Mouse (Mus musculus) macrophage (primary cell): ENCODE data around the gene Kdf1. TPM values are rescaled to one million over a fixed set of nuclear protein-coding genes. Genes with fewer than 3 reads are reported as not detected.

Experiments
- H3K27ac ChIP-seq: fragments of 350-480 bp; formaldehyde crosslinking; 2 replicates; pipeline ENCODE4 v1.9.0; 2021
- H3K36me3 ChIP-seq: fragments of 350-480 bp; formaldehyde crosslinking; 2 replicates; pipeline ENCODE4 v1.9.0; 2021; ENCODE audit errors: inconsistent target
- H3K4me3 ChIP-seq: fragments of 350-480 bp; formaldehyde crosslinking; 2 replicates; pipeline ENCODE4 v1.9.0; 2021; ENCODE audit errors: inconsistent target
- H3K79me2 ChIP-seq: fragments of 350-480 bp; formaldehyde crosslinking; 2 replicates; pipeline ENCODE4 v1.9.0; 2021; ENCODE audit errors: inconsistent target
- WGBS: methylation state at CpG from one replicate; pipeline ENCODE4 v1.1.7; 2026; ENCODE audit warnings: inconsistent platforms; ENCODE audit not compliant: missing documents; 5-methylcytosine and 5-hydroxymethylcytosine counted together
- polyA plus RNA-seq: library from polyadenylated mRNA; stranded (reverse); fragments of 250-400 nt; gene quantifications from 3 replicates; pipeline ENCODE4 v1.2.4, GENCODE M21; 2018; ENCODE audit warnings: inconsistent platforms

The Kdf1 gene
- polyA plus RNA-seq, 1 experiment from 2014 or later = not detected

DNA sequence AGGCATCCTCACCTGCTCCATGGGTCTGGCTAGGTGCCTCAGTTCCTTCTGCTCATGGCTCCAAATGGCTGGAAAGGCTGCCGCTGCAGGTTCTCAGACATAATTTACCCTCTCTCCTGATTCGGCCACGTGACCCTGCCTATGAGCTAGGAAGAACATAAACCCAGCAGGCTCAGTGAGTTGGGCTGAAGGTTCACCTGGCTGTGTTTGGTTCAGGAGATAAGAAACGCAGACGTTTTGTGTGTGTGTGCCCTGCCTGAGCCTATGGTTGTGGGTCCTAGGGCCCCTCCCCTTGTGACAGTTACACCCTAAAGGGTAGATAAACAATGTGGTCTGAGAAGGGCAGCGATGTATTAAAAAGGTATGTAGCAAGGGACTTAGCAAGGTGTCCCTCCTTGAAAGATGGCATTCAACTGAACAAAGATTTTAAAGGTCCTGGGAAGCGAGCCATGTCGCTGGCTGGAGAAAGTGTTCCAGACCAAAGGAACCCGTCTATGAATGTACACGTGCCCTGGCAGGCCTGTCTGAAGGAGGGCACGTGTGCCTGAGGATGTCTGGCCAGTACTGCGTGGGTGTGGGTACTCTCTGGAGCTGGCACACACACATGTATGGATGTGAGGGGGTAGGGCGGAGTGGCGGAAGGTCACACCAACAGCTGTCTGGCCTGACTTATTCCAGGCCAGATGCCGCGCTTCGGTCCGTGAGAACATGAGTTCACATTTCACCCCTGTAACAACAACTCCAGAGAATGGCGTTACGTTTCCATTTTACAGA lies 30.0 kb upstream of the Kdf1 start:
- H3K4me3 ChIP-seq = no peak overlapping the region
- WGBS = 96% methylated on average over 20 of the region's 20 CpGs
- no peaks in the 10 kb centered on the region for H3K79me2 ChIP-seq
- no peak overlapping the region for H3K27ac ChIP-seq
- no peaks in the 10 kb centered on the region for H3K36me3 ChIP-seq

GRCm38 (mm10) chr4:133489489-133490245 lies 29.1 kb upstream of the Kdf1 start:
- WGBS = 82% methylated on average over 4 of the region's 4 CpGs
- no peaks in the 10 kb centered on the region for H3K79me2 ChIP-seq
- H3K4me3 ChIP-seq = no peak overlapping the region
- H3K36me3 ChIP-seq = no peaks in the 10 kb centered on the region
- no peak overlapping the region for H3K27ac ChIP-seq

- no peaks in the 10 kb centered on the region for H3K79me2 ChIP-seq
- H3K36me3 ChIP-seq = no peaks in the 10 kb centered on the region
- 63% methylated on average over 10 of the region's 10 CpGs for WGBS
- H3K27ac ChIP-seq = no peak overlapping the region
- no peak overlapping the region for H3K4me3 ChIP-seq
These were observed 27.0 kb upstream of the Kdf1 start for GRCm38 (mm10) chr4:133491800-133492199.

GRCm38 (mm10) chr4:133493895-133494294 lies 24.9 kb upstream of the Kdf1 start:
- Histone ChIP-seq H3K27ac (no peak overlapping the region), H3K36me3 (no peaks in the 10 kb centered on the region), H3K4me3 (peak overlapping the region; percentile 20), H3K79me2 (no peaks in the 10 kb centered on the region)
- 19% methylated on average over 9 of the region's 12 CpGs for WGBS

DNA sequence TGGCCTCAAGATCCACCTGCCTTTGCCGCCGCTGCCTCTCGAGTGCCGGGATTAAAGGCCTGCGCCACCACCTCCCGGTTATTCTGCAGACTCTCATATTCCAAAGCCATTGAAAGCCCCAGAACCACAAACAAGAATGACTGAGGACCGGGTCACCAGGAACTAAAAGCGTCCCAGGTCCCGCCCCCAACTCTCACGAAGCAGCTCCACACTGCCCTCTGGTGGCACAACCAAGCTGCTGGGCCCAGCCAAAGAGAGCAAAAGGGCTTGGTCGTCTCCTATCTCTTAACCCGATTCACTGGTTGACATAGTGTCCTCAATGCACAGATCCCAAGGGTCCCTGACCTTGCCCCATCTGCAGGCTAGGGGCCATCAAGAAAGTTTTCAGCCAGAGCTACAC lies 24.3 kb upstream of the Kdf1 start:
- 2% methylated on average over 12 of the region's 12 CpGs for WGBS
- no peaks in the 10 kb centered on the region for H3K79me2 ChIP-seq
- H3K27ac ChIP-seq = no peak overlapping the region

GRCm38 (mm10) chr4:133494867-133495266 lies 23.9 kb upstream of the Kdf1 start:
- Histone ChIP-seq H3K4me3 (no peak overlapping the region), H3K36me3 (no peaks in the 10 kb centered on the region), H3K27ac (no peak overlapping the region), H3K79me2 (no peaks in the 10 kb centered on the region)
- WGBS = 72% methylated on average over 4 of the region's 4 CpGs

More for the DNA sequence above, 24.3 kb upstream of the Kdf1 start:
- Histone ChIP-seq H3K36me3 (no peaks in the 10 kb centered on the region), H3K4me3 (peak overlapping the region; percentile 20)

DNA sequence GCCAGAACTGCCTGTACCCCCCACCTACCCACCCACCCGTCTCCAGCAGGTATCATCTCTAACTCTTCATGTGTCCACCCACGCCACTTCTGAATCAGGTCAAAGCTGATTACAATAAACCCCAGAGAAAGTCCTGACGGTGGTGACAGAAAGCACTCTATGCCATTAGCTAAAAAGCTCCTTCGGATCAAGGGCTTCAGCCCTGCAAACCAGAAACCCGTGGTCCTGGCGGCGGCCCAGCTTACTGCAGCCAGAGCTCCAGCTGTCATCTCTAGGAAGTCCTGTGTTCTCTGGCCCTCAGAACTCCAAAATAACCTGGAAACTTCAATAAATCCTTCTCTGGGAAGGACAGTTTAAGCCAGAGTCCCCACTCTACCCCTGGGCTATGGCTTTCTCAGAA lies 23.1 kb upstream of the Kdf1 start:
- no peaks in the 10 kb centered on the region for H3K36me3 ChIP-seq
- H3K4me3 ChIP-seq = no peak overlapping the region
- H3K27ac ChIP-seq = no peak overlapping the region
- H3K79me2 ChIP-seq = no peaks in the 10 kb centered on the region
- WGBS = 30% methylated on average over 7 of the region's 7 CpGs

DNA sequence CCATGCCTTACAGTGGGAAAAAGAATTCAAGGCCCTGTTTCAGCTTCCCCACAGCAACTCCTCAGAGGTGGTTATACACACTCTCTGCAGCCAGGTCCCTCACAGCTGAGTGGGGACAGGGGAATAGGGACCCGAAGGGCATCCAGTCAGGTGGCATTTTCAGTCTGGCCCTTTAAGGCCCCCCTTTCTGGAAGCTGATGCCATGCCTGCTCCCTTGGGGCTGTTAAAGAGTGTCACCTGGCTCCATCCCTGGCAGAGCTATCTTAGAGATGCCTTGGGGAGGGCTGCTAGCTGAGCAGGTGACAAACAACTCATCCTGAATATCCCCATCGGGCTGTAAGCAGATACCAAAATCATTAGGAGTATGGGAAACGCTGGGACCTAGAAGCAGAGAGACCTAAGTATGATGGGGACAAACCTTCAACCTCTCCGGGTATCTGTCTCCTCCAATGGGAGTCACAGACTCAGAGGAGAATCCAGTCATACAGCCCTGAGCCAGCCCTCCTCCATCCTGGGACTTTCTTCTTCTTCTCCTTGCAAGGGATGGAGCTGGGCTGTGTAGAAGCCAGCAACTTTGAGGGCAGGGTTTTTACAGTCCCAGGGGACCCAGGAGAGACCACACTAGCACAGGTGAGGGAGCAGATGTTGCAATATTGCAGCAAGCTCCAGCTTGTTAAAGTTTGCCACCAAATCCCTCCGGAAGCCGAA lies 21.9 kb upstream of the Kdf1 start:
- H3K4me3 ChIP-seq = no peak overlapping the region
- H3K79me2 ChIP-seq = no peaks in the 10 kb centered on the region
- WGBS = 38% methylated on average over 6 of the region's 6 CpGs
- no peak overlapping the region for H3K27ac ChIP-seq
- no peaks in the 10 kb centered on the region for H3K36me3 ChIP-seq

- Histone ChIP-seq H3K4me3 (no peak overlapping the region), H3K79me2 (no peaks in the 10 kb centered on the region), H3K27ac (no peak overlapping the region), H3K36me3 (no peaks in the 10 kb centered on the region)
- 4% methylated on average over 43 of the region's 70 CpGs for WGBS
These were observed 21.2 kb upstream of the Kdf1 start for GRCm38 (mm10) chr4:133497461-133498159.

DNA sequence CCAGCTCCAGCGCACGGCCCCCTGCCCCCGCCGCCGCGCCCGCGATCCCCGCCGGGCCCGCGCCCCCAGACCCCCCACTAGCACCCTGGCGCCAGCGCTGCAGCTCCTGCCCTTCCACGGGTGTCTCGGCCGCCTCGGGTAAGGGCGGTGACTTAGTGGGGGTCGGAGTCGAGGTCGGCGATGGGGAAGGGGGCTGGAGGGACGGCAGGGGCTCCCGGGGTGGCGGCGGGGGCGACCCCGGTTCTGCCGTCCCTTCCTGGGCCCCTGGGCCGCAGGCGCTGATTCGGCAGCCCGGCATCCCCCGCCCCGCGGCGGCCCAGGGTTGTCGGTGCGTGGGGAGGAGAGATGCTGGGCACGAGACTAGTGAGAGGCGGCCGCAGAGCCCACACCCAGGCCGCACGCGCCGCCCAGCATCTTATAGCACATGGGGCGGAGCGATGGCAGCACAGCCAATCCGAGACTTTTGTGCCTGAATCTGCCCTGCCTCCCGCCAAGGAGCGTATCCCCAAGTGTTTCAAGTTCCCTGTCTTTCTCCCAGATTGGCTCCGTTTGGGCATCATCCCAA lies 20.5 kb upstream of the Kdf1 start, which contains the start of gene Trnp1:
Trnp1 (minus strand) TSS at position 391 of the 565 bp plus-strand sequence.
- Histone ChIP-seq H3K36me3 (no peaks in the 10 kb centered on the region), H3K27ac (no peak within 1 kb of the TSS), H3K79me2 (no peaks in the 10 kb centered on the region), H3K4me3 (no peak within 1 kb of the TSS)
- 2% methylated on average over 41 of the region's 53 CpGs for WGBS

DNA sequence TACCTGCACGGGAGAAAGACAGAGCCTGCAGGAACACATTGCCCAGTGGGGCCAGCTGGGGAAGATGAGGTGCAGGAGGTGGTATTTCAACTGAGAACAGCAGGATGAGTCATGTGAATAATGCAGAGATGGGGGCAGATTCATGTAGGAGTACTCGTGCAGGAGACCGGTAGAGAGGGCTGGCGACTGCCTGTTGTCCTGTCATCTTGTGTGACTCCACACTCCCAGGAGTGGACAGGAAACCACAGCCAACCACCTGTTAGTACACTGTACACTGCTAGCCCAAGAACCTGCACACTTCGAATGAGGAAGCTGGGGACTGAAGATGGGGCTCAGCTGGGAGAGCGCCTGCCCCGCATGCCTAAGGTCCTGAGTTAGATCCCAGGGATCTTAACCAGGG lies 17.2 kb upstream of the Kdf1 start:
- Histone ChIP-seq H3K27ac (no peak overlapping the region), H3K79me2 (no peaks in the 10 kb centered on the region), H3K36me3 (no peaks in the 10 kb centered on the region), H3K4me3 (no peak overlapping the region)
- 9% methylated on average over 7 of the region's 7 CpGs for WGBS

DNA sequence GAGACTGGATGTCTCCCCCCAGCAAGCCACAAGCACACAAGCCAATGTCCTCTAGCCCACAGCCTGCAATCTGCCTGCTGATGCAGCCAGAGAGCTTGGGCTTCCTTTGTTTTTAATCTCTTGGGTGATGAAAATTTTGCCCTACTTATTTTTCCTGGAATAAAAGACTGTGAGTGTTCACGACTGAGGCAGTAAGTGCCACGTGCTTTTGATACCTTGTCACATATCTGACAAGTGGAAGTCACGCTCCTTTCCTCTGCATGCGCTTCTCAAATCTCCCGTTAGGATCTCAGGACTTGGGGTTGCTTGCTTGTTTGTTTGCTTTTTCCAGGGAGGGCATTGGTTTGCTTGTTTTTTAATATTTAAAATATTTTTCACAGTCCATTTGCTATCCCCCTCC lies 14.5 kb upstream of the Kdf1 start:
- Histone ChIP-seq H3K4me3 (no peak overlapping the region), H3K36me3 (no peaks in the 10 kb centered on the region), H3K79me2 (no peaks in the 10 kb centered on the region), H3K27ac (no peak overlapping the region)
- whole genome bisulfite sequencing = 55% methylated on average over 5 of the region's 5 CpGs

- H3K4me3 ChIP-seq = no peak overlapping the region
- WGBS = 69% methylated on average over 9 of the region's 9 CpGs
- H3K79me2 ChIP-seq = no peaks in the 10 kb centered on the region
- no peaks in the 10 kb centered on the region for H3K36me3 ChIP-seq
- no peak overlapping the region for H3K27ac ChIP-seq
These were observed 13.8 kb upstream of the Kdf1 start for GRCm38 (mm10) chr4:133504755-133505485.
